Mouse (Mus musculus) stomach, embryonic 15.5 days (tissue): ENCODE results near the gene Tnfrsf11a. TPM values are rescaled to one million over a fixed set of nuclear protein-coding genes. Genes with fewer than 3 reads are reported as not detected.
A peak's percentile ranks its signal among the peaks of the same experiment; 100 is the strongest.

Experiments
- ATAC-seq: fragments of 200-750 bp; cut with Nextera tagmentation; 2 replicates; pipeline ENCODE4 v1.8.0; 2017; ENCODE audit warnings: low read depth, moderate number of reproducible peaks, moderate TSS enrichment; ENCODE audit not compliant: insufficient read depth, low FRiP score
- H3K27ac ChIP-seq: fragments of 300-500 bp; sonication (generic); 2 replicates; pipeline ENCODE4 v1.5.1; 2015; ENCODE audit warnings: mild to moderate bottlenecking, inconsistent platforms
- H3K27me3 ChIP-seq: fragments of 300-500 bp; sonication (generic); replicated peaks from 2 replicates; pipeline ENCODE4 v1.6.1; 2015; ENCODE audit warnings: inconsistent platforms
- H3K36me3 ChIP-seq: fragments of 300-500 bp; sonication (generic); 2 replicates; pipeline ENCODE4 v1.6.1; 2015; ENCODE audit warnings: inconsistent platforms
- H3K4me1 ChIP-seq: fragments of 300-500 bp; sonication (generic); 2 replicates; pipeline ENCODE4 v1.6.1; 2015; ENCODE audit warnings: inconsistent platforms
- H3K4me2 ChIP-seq: fragments of 300-500 bp; sonication (generic); 2 replicates; pipeline ENCODE4 v1.6.1; 2015; ENCODE audit warnings: mild to moderate bottlenecking, inconsistent platforms
- H3K4me3 ChIP-seq: fragments of 300-500 bp; sonication (generic); replicated peaks from 2 replicates; pipeline ENCODE4 v1.5.1; 2015; ENCODE audit warnings: inconsistent platforms
- H3K9ac ChIP-seq: fragments of 300-500 bp; sonication (generic); 2 replicates; pipeline ENCODE4 v1.6.1; 2015; ENCODE audit warnings: inconsistent platforms
- H3K9me3 ChIP-seq: fragments of 300-500 bp; sonication (generic); 2 replicates; pipeline ENCODE4 v1.6.1; 2016; ENCODE audit warnings: inconsistent platforms
- WGBS: fragments of 180-500 bp; shearing (Covaris S2); methylation state at CpG from one replicate; pipeline ENCODE4 v1.1.7; 2015; 5-methylcytosine and 5-hydroxymethylcytosine counted together
- polyA plus RNA-seq: library from polyadenylated mRNA; unstranded; fragments of >200 nt; fragmentation: Nextera tagmentation; extraction: Ambion mirVana; gene quantifications from 2 replicates; pipeline ENCODE4 v1.2.1, GENCODE M21; 2015

Gene Tnfrsf11a
- 4.1 TPM in 2 replicates for polyA plus RNA-seq

DNA sequence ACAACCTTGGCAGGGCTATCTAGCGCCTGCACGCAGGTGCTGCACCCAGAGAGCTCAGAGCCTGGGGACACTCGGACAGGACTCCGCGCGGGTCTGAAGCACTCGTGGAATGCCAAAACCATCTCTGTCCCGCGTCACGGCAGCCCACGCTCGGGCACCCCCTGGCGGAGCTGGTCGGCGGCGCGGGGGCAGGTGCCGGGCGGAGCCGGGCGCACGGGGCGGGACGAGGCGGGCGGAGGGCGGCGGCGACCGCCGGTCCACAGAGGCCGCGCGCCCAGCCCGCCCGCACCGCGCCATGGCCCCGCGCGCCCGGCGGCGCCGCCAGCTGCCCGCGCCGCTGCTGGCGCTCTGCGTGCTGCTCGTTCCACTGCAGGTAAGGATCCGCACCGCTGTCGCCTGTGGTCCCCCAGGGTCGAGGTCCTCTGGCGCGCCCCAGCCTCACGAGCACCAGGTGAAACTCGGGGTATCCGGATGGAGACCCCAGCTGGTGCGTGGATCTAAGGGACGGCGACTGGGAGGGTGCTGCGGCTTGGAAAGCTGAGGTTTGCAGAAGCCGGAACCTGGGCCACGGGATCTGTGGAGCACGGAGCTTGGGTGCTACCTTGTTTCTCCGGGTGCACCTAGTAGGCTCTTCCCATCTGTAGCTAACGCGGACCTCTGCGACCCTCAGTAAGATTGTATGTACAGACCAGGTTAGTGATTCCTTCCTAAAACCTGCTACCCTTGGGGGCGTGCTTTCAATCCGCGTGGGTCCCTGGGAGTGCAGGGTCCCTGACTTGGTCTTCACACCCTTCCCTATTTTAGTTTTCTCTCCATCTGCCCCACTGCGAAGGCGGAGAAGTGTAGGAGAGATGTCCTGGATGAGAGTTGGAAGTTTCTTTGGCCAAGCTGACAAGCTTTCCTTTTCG, at the start of gene Tnfrsf11a:
Tnfrsf11a (plus strand) TSS at position 262 of the 908 bp plus-strand sequence.
- Histone ChIP-seq H3K4me3 (peak within 1 kb of the TSS; percentile 67), H3K4me1 (0 out of 2 replicates have a peak, but pooled peaks cover 5% of the 10 kb centered on the region), H3K9ac (peak within 1 kb of the TSS; percentile 63), H3K27ac (no peak within 1 kb of the TSS), H3K4me2 (peak within 1 kb of the TSS; percentile 98), H3K9me3 (no peaks in the 10 kb centered on the region), H3K27me3 (0 out of 2 replicates have a peak, but pooled peaks cover 5% of the 10 kb centered on the region), H3K36me3 (no peaks in the 10 kb centered on the region)
- ATAC-seq, result peak; percentile 74
- WGBS, result 3% methylated on average over 68 of the region's 77 CpGs

- no peak overlapping the region for H3K27ac ChIP-seq
- H3K9ac ChIP-seq, result no peak overlapping the region
- no peak for ATAC-seq
- no peak overlapping the region for H3K4me2 ChIP-seq
- WGBS, result 85% methylated on average over 3 of the region's 3 CpGs
- no peak overlapping the region for H3K4me3 ChIP-seq
- no peaks in the 10 kb centered on the region for H3K4me1 ChIP-seq
- H3K27me3 ChIP-seq, result no peaks in the 10 kb centered on the region
- no peaks in the 10 kb centered on the region for H3K9me3 ChIP-seq
- peaks cover 6% of the 10 kb centered on the region; the same call in 1 of the 2 replicates for H3K36me3 ChIP-seq
Measured at GRCm38 (mm10) chr1:105735318-105735717, 45.2 kb upstream of the Tnfrsf11a start.

DNA sequence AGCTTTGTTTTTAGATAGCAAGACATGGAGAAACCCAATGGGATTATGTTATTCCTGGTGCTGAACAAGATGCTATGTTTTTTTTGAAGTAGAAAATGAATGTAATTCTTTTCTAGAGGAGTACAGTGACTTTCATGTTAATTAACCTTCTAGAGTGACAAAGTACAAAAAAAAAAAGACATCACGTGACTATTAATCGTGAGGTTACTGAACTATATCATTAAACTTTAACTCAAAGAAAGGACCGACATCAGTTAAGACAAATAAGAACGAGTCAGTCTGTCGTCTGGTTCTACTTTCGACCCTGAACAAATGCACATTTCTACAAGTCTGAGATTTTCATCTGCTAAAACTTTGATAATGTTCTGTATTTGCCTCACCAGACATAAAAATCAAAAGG, 42.2 kb upstream of the Tnfrsf11a start:
- Histone ChIP-seq H3K27ac (no peak overlapping the region), H3K4me1 (no peaks in the 10 kb centered on the region), H3K9me3 (no peaks in the 10 kb centered on the region), H3K27me3 (no peaks in the 10 kb centered on the region), H3K4me3 (no peak overlapping the region), H3K9ac (no peak overlapping the region), H3K4me2 (no peak overlapping the region), H3K36me3 (peaks cover 11% of the 10 kb centered on the region)
- no peak for ATAC-seq
- WGBS, result 82% methylated on average over 6 of the region's 6 CpGs

- Histone ChIP-seq H3K4me3 (no peak overlapping the region), H3K4me2 (no peak overlapping the region), H3K9me3 (no peaks in the 10 kb centered on the region), H3K36me3 (peaks cover 16% of the 10 kb centered on the region), H3K27me3 (no peaks in the 10 kb centered on the region), H3K27ac (no peak overlapping the region), H3K4me1 (no peaks in the 10 kb centered on the region), H3K9ac (no peak overlapping the region)
- no peak for ATAC-seq
Measured at GRCm38 (mm10) chr1:105739493-105739892, 41.0 kb upstream of the Tnfrsf11a start.

- Histone ChIP-seq H3K36me3 (peaks cover 21% of the 10 kb centered on the region), H3K4me2 (no peak overlapping the region), H3K27me3 (no peaks in the 10 kb centered on the region), H3K4me1 (no peaks in the 10 kb centered on the region), H3K9me3 (no peaks in the 10 kb centered on the region), H3K27ac (no peak overlapping the region), H3K9ac (no peak overlapping the region), H3K4me3 (no peak overlapping the region)
- 93% methylated on average over 1 of the region's 1 CpGs for WGBS
- ATAC-seq, result no peak
Measured at GRCm38 (mm10) chr1:105742481-105742880, 38.0 kb upstream of the Tnfrsf11a start.

DNA sequence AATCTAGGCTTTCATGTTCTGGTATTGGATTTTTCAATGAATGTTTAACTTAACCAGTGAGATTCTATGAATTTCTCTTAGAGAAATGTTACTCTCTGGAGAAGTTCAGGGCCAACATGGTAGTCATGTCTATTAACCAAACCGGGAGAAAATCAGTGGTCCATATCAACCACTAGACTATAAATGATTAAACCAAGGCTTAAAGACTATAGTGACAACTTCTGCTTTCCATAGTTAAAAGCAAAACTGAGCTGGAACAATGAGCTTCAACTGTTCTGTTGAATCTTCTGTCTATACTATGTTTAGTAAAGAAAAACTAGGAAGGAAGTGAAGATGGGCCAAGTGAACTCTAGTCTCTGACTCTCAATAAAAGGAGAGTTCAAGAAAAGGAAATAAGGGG, 34.1 kb upstream of the Tnfrsf11a start:
- 87% methylated on average over 1 of the region's 1 CpGs for WGBS
- H3K36me3 ChIP-seq, result peaks cover 16% of the 10 kb centered on the region
- no peaks in the 10 kb centered on the region for H3K9me3 ChIP-seq
- H3K4me3 ChIP-seq, result no peak overlapping the region
- H3K27me3 ChIP-seq, result no peaks in the 10 kb centered on the region
- H3K4me2 ChIP-seq, result no peak overlapping the region
- no peaks in the 10 kb centered on the region for H3K4me1 ChIP-seq
- no peak overlapping the region for H3K27ac ChIP-seq
- ATAC-seq, result no peak
- no peak overlapping the region for H3K9ac ChIP-seq

DNA sequence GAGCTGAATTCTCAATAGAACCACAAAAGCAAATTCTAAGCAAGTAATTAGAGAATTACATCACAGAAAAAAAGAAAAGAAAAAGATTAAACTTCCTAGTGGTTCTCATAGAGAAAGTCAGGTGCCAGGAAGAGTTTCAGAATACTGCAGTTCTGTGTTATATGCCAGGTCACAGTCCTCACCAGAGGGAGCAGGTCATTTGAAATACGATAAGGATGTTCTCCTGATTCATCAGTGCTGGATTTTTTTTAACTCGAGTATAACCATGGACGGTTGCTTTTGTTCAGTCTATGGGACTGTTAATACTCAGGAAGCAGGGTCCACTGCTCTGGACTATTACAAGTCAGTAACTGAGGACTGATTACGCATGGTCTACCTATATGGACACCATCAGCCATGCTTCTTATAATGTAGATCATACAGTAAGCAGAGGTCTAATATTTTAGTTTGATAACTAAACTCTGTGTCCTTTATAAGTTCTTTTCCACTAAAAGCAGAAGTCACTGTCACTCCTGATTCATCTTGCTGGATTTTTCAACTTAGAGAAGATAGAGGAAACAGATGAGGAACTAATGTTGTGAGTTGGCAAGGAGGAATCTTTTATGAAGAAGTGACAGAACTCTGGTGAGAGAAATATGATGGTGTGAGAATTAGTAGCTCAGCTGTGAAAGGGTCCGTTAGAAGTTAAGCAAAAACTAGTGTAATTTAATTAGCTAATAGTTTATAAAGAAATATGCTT, 33.5 kb upstream of the Tnfrsf11a start:
- Histone ChIP-seq H3K4me1 (no peaks in the 10 kb centered on the region), H3K36me3 (peaks cover 14% of the 10 kb centered on the region), H3K27ac (no peak overlapping the region), H3K27me3 (no peaks in the 10 kb centered on the region), H3K9me3 (no peaks in the 10 kb centered on the region), H3K4me2 (no peak overlapping the region), H3K9ac (no peak overlapping the region), H3K4me3 (no peak overlapping the region)
- WGBS, result 85% methylated on average over 5 of the region's 5 CpGs
- no peak for ATAC-seq

GRCm38 (mm10) chr1:105748091-105748799, 32.3 kb upstream of the Tnfrsf11a start:
- no peak overlapping the region for H3K4me3 ChIP-seq
- no peaks in the 10 kb centered on the region for H3K4me1 ChIP-seq
- H3K27me3 ChIP-seq, result no peaks in the 10 kb centered on the region
- peaks cover 14% of the 10 kb centered on the region for H3K36me3 ChIP-seq
- WGBS, result 93% methylated on average over 4 of the region's 4 CpGs
- H3K9me3 ChIP-seq, result no peaks in the 10 kb centered on the region
- no peak for ATAC-seq
- H3K27ac ChIP-seq, result no peak overlapping the region
- no peak overlapping the region for H3K4me2 ChIP-seq
- no peak overlapping the region for H3K9ac ChIP-seq

GRCm38 (mm10) chr1:105752196-105752595, 28.3 kb upstream of the Tnfrsf11a start:
- no peak for ATAC-seq
- Histone ChIP-seq H3K4me2 (no peak overlapping the region), H3K27me3 (no peaks in the 10 kb centered on the region), H3K9ac (no peak overlapping the region), H3K27ac (no peak overlapping the region), H3K36me3 (peaks cover 3% of the 10 kb centered on the region; the same call in 1 of the 2 replicates), H3K4me3 (no peak overlapping the region), H3K9me3 (no peaks in the 10 kb centered on the region), H3K4me1 (no peaks in the 10 kb centered on the region)
- 69% methylated on average over 4 of the region's 4 CpGs for WGBS

DNA sequence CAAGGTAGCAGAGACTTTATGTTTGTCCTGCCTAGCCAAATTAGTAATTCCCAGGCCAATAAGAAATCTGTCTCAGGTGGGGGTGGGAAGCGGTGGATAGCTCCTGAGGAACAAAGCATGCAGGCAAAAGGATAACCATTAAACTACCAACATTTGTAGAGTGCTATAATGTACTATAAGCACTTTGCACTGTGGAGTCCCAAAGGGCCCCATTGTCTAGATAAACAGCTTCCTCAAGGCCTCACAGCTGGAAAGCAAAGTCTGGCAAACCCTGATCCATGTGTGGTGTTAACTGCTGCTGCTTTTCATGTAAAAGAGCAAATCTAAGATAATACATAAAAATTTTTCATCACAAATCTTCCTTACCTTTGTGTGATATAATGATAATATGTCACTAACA, 27.6 kb upstream of the Tnfrsf11a start:
- Histone ChIP-seq H3K9ac (no peak overlapping the region), H3K4me2 (no peak overlapping the region), H3K27ac (no peak overlapping the region), H3K9me3 (no peaks in the 10 kb centered on the region), H3K27me3 (no peaks in the 10 kb centered on the region), H3K36me3 (peaks cover 3% of the 10 kb centered on the region; the same call in 1 of the 2 replicates), H3K4me3 (no peak overlapping the region), H3K4me1 (no peaks in the 10 kb centered on the region)
- no peak for ATAC-seq
- 89% methylated on average over 1 of the region's 1 CpGs for WGBS

- no peaks in the 10 kb centered on the region for H3K4me1 ChIP-seq
- H3K4me2 ChIP-seq, result no peak overlapping the region
- WGBS, result 89% methylated on average over 4 of the region's 4 CpGs
- H3K36me3 ChIP-seq, result no peaks in the 10 kb centered on the region
- H3K9ac ChIP-seq, result no peak overlapping the region
- H3K27ac ChIP-seq, result no peak overlapping the region
- no peak overlapping the region for H3K4me3 ChIP-seq
- ATAC-seq, result no peak
- H3K9me3 ChIP-seq, result no peaks in the 10 kb centered on the region; the same call in 1 of the 2 replicates
- H3K27me3 ChIP-seq, result no peaks in the 10 kb centered on the region
Measured at GRCm38 (mm10) chr1:105758798-105759197, 21.7 kb upstream of the Tnfrsf11a start.
